Mouse (Mus musculus) testis, adult 10 weeks (tissue): ENCODE data around the gene Vmn1r13. TPM values are rescaled to one million over a fixed set of nuclear protein-coding genes. Genes with fewer than 3 reads are reported as not detected.

ENCODE experiments used
- polyA plus RNA-seq: library from polyadenylated mRNA; stranded (reverse); fragments of 350-450 nt; fragmentation: Illumina TruSeq; extraction: RNeasy Lipid Tissue Mini Kit (QIAGEN cat#74804); gene quantifications from one replicate; pipeline ENCODE4 v1.2.3, GENCODE M21; 2014; ENCODE audit warnings: low read depth, low replicate concordance

Gene Vmn1r13
- polyA plus RNA-seq, result not detected

DNA sequence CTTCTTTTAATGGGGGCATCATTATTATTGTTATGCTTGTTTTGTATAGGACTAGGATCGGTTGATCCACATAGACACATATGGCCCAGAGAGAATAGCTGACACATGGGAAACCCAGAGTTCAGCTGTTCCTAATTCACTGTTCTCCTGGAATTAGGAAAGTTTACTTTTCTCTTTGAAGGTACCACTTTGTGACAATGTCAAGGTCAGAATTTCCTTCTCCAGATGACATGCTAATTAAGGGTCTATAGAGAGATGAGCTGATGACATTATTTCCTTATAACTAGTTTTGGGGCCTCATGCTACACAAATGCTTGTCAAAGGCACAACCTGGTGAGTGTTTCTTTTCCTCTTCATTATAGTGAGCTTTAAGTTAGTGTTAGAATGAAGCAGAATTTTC is at the start of gene Vmn1r13:
Gene Vmn1r13 (plus strand): TSS at position 301 of the 400 bp plus-strand sequence.

DNA sequence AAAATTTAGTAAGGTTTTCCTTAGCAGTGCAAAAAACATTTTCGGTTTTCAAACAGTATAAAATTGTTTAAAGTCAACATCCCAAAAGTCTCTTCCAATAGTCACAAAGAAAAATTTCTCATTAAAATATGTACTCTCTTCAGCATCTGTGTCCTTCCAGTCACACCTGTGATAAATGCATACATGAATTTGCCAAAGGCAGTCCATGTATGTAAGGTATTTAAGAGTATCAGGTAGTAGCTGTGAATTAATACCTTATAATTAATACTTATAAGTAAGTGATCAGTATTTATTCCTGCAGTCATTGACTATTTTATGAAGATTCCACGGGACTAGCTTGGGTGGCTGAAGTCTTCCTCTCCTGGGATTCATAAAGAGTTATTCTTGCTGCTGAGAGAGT is 46.5 kb upstream of the Vmn1r13 start, which contains the start of gene Vmn1r12:
Gene Vmn1r12 (plus strand): TSS at position 301 of the 400 bp plus-strand sequence.

GRCm38 (mm10) chr6:57231386-57231785 is 28.3 kb downstream of the Vmn1r13 start, which contains the start of gene Vmn1r14:
Vmn1r14 (plus strand) TSS chr6:57231686.

DNA sequence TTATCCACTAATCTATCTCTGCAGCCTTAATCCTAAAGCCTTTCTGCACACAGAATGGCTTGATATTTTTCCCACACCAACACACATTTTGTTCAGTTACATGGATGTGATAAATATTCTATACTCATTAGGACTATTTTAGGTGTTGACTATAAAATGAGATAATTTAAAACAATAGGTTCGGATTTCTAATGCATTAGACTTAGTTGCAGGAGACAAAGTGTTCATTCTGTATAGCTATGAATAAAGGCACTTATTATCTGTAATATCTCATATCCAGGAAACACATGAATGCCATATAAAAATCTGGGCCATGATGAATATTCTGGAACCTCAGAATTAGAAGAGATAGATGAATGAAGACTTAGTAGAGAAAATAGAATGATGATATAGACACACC is 54.6 kb downstream of the Vmn1r13 start, which contains the start of gene Vmn1r15:
Gene Vmn1r15 (plus strand): TSS at position 301 of the 400 bp plus-strand sequence.

Other genes starting within 250 kb of the Vmn1r13 start
- gene Vmn1r5, start 233.0 kb upstream of the Vmn1r13 start, polyA plus RNA-seq, result 0.18 TPM
- gene Vmn1r6, start 206.0 kb upstream of the Vmn1r13 start, polyA plus RNA-seq, result 0.27 TPM
- not detected for gene Vmn1r7, start 178.0 kb upstream of the Vmn1r13 start, polyA plus RNA-seq
- not detected for gene Vmn1r8, start 171.0 kb upstream of the Vmn1r13 start, polyA plus RNA-seq
- gene Vmn1r9, start 136.5 kb upstream of the Vmn1r13 start, polyA plus RNA-seq, result 0.04 TPM
- gene Vmn1r10, start 93.8 kb upstream of the Vmn1r13 start, polyA plus RNA-seq, result not detected
- gene Vmn1r11, start 69.8 kb upstream of the Vmn1r13 start, polyA plus RNA-seq, result not detected
- gene Vmn1r12, start 46.4 kb upstream of the Vmn1r13 start, polyA plus RNA-seq, result not detected
- gene Vmn1r14, start 28.4 kb downstream of the Vmn1r13 start, polyA plus RNA-seq, result 0.03 TPM
- gene Vmn1r15, start 54.7 kb downstream of the Vmn1r13 start, polyA plus RNA-seq, result 0.10 TPM
- 0.11 TPM for gene Vmn1r16, start 126.2 kb downstream of the Vmn1r13 start, polyA plus RNA-seq
- gene Vmn1r17, start 160.4 kb downstream of the Vmn1r13 start, polyA plus RNA-seq, result not detected
- gene Vmn1r18, start 192.5 kb downstream of the Vmn1r13 start, polyA plus RNA-seq, result not detected
- gene Vmn1r19, start 200.5 kb downstream of the Vmn1r13 start, polyA plus RNA-seq, result not detected
- gene Vmn1r20, start 225.6 kb downstream of the Vmn1r13 start, polyA plus RNA-seq, result not detected